Mouse (Mus musculus) lung, adult 2 months (tissue): Measurements from ENCODE around the gene Ubox5.

Source experiments
- CTCF ChIP-seq: fragments of 200-500 bp; IDR thresholded peaks from 2 replicates; pipeline ENCODE4 v1.5.1; 2011; ENCODE audit warnings: mild to moderate bottlenecking, low read length, control low read depth; ENCODE audit not compliant: insufficient read depth
- POLR2A ChIP-seq: fragments of 200-500 bp; IDR thresholded peaks from 2 replicates; pipeline ENCODE4 v1.6.1; 2011; ENCODE audit warnings: low read depth, mild to moderate bottlenecking, control low read depth, low read length, borderline replicate concordance; ENCODE audit errors: extremely low read depth

GRCm38 (mm10) chr2:130577632-130578031, 52.2 kb downstream of the Ubox5 start:
- TF ChIP-seq POLR2A (no peak), CTCF (no peak)
